Mouse (Mus musculus) embryonic stem cell, embryonic (primary cell): ENCODE results near the gene Prkg1.

Experiments used
- CTCF ChIA-PET, 4 experiments: fragments of 300-600 bp in 2 of 4; fragments of 350-600 bp in 2 of 4; sonication (Branson Sonifier 250); formaldehyde crosslinking; loops; one replicate each; lab custom pipeline; 2022; ENCODE audit warnings: inconsistent platforms in 2 of 4; lab: Charles Lee
- POLR2A ChIA-PET, 4 experiments: fragments of 300-600 bp in 2 of 4; fragments of 350-600 bp in 2 of 4; sonication (Branson Sonifier 250); formaldehyde crosslinking; loops; one replicate each; lab custom pipeline; 2022; ENCODE audit warnings: antibody characterized with exemption in 4 of 4, inconsistent platforms in 1 of 4; lab: Charles Lee

Gene Prkg1

DNA sequence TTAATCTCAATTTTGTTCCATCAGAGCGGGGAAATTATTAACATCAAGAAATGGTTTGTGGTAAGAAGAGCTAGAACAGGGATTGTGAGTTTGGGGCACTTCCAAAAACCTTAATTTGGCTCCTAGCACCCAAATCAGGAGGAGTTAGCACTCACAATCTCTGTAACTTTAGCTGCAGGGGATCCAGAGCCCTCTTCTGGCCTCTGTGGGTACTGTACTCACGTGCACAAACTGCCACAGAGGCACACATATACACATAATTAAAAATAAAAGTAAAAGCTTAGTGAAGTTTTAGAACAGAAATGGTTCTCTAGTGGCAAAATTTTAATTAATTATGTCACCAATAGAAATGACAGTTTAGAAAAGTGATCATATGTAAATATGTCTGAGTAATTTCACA, 614.9 kb downstream of the Prkg1 start:
- CTCF ChIA-PET: interaction anchor here in 3 of 4 experiments (0.6 kb wide), 5 partner anchors 159 to 1131 kb away, joined by 3 to 5 read pairs (median 3); no protein-coding TSS in a partner anchor
- POLR2A ChIA-PET: interaction anchor here in 1 of 4 experiments (0.9 kb wide), 1 partner anchor 67 kb away, joined by 3 read pairs; the partner anchor contains the start of gene Cstf2t

GRCm38 (mm10) chr19:31147457-31147856, 617.4 kb downstream of the Prkg1 start:
- ChIA-PET POLR2A (interaction anchor here in 1 of 4 experiments (1.2 kb wide), 1 partner anchor 65 kb away, joined by 4 read pairs; the partner anchor contains the start of gene Cstf2t), CTCF (no interaction called here)

DNA sequence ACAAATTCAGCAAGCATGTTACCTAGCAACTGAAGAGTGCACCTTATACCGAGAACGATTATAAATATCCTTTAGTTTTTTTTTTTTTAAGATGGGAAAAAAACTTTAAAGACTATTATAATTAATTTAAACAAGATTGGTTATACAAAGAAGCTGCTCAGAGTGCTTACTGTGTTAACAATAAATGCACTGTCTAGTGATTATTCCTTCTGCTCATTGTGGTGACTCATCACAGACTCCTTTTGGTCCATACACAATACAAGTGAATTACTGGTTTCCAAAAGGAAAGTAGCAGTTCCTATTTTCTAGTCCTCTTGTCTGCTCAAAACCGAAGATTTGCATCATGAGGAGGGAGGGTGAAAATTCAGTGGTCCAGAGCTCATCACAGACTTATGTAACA, 618.7 kb downstream of the Prkg1 start:
- CTCF ChIA-PET: no interaction called here
- POLR2A ChIA-PET: no interaction called here

DNA sequence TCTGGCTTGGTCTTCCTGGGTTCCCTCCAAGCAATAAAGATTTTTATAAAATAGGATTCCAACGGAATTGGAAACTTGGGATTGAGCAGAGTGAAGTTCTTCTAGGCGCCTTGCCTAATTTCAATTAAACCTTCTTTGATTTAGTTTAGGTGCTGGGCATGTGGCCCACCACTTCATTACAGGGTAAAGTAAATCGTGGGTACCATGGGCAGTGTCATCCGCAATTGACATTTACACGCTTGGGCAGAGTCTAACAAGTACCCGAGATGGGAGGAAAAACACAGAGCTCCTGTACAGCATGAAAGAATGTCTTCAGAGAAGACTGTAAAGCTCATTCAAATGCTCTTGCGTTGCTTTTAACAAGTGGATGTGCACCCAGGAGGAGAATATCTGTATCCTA, 622.9 kb downstream of the Prkg1 start:
- CTCF ChIA-PET: no interaction called here
- POLR2A ChIA-PET: no interaction called here

DNA sequence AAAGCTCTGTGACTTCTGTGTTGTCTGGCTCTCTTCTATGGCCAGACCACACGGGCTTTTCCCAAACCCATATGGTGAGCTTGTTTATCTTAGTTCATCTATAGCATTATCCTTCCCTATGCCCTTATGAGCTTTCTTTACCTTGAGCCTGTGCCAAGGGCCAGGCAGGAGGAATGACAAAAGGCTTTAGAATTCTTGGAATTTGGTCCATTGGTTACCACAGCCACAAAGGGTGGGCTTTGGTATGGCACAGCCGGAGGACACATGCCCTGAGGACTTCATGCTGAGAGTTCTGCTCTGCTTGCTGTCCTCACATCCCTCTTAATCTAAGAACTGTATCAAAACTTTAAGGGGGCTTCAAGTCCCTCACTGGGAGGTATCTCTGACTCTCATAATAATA, 628.5 kb downstream of the Prkg1 start:
- POLR2A ChIA-PET: interaction anchor here in 1 of 4 experiments (0.6 to 1.1 kb wide), 2 partner anchors 17 to 54 kb away, joined by 3 to 4 read pairs; partner anchors contain the start of gene Cstf2t

GRCm38 (mm10) chr19:31132614-31133013, 632.2 kb downstream of the Prkg1 start:
- POLR2A ChIA-PET: interaction anchor here in 1 of 4 experiments (1.6 kb wide), 1 partner anchor 19 kb away, joined by 3 read pairs; no protein-coding TSS in a partner anchor
- CTCF ChIA-PET: interaction anchor here in 1 of 4 experiments (0.7 kb wide), 1 partner anchor 58 kb away, joined by 3 read pairs; no protein-coding TSS in a partner anchor

More for the DNA sequence above, 628.5 kb downstream of the Prkg1 start:
- CTCF ChIA-PET: no interaction called here

DNA sequence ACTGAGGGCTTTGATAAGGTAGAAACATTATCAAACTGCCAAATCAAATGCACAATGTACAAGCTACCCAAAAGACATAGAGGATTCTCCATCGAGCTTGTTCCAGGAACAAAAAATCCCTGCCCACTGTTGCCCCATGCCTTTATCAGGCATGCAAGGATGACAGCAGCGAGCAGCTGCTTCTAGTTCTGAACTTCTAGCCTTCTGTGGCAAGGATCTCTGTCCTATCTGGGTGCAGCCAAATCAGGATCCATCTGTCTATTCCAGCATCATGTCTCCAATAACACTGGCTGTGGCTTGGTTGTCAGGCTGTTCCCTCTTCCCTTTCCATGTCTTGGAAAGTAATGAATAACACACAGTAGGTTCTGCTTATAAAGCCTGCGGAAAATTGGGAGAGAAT, 640.2 kb downstream of the Prkg1 start:
- ChIA-PET CTCF (no interaction called here), POLR2A (interaction anchor here in 1 of 4 experiments (1.2 kb wide), 1 partner anchor 42 kb away, joined by 5 read pairs; the partner anchor contains the start of gene Cstf2t)

GRCm38 (mm10) chr19:31114690-31115089, 650.1 kb downstream of the Prkg1 start:
- POLR2A ChIA-PET: interaction anchor here in 2 of 4 experiments (1.4 to 4.3 kb wide), 6 partner anchors 8 to 32 kb away, joined by 3 to 68 read pairs (median 8); partner anchors contain the start of gene Cstf2t (in 2 of the 2)
- CTCF ChIA-PET: no interaction called here

- ChIA-PET CTCF (interaction anchor here in 1 of 4 experiments (0.6 kb wide), 1 partner anchor 28 kb away, joined by 7 read pairs; no protein-coding TSS in a partner anchor), POLR2A (interaction anchor here in 3 of 4 experiments (0.6 to 14.2 kb wide), 14 partner anchors 8 to 1088 kb away, joined by 3 to 183 read pairs (median 5); partner anchors contain the start of gene Cstf2t (in 2 of the 3))
Observed at GRCm38 (mm10) chr19:31106835-31107554, 657.8 kb downstream of the Prkg1 start.

DNA sequence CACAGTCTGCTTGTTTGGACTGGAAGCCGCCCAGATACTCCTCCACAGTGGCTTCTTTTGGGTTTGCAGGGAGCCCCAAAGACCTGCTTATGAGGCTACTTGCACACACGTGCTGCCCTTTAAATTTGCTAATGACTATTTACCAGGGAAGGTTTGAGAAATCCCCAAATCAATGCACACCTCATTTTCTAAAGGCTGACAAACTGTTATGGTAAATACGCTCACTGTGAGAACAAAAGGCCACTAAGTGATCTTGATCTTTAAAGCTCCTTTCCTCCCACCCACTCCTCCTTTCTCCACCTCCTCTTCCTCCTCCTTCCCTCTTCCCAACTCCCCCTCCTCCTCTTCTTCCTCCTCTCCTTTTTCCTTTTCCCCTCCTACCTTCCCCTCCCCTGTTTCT, 658.8 kb downstream of the Prkg1 start:
- CTCF ChIA-PET: interaction anchor here in 1 of 4 experiments (0.6 kb wide), 1 partner anchor 60 kb away, joined by 3 read pairs; no protein-coding TSS in a partner anchor
- POLR2A ChIA-PET: interaction anchor here in 3 of 4 experiments (0.6 to 14.2 kb wide), 12 partner anchors 9 to 1281 kb away, joined by 3 to 183 read pairs (median 5); partner anchors contain the start of gene Cstf2t (in 3 of the 3)

DNA sequence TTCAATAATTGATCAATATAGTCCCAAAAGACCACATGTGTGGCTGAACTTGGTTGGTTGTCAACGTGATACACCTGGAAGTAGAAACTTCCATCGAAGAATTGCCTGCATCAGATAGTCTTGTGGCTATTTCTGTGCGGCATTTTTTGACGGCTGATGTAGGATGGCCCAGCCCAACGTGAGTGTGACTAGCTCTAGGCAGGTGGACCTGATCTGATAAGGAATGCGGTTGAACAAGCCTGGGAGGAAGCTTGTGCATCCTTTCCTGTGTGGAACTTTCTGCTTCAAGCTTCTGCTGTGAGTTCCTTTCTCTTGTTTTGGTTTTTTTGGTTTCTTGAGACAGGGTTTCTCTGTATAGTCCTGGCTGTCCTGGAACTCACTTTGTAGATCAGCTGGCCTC, 660.1 kb downstream of the Prkg1 start:
- ChIA-PET POLR2A (interaction anchor here in 3 of 4 experiments (1.0 to 14.2 kb wide), 10 partner anchors 8 to 31 kb away, joined by 3 to 183 read pairs (median 11); partner anchors contain the start of gene Cstf2t (in 3 of the 3)), CTCF (no interaction called here)

DNA sequence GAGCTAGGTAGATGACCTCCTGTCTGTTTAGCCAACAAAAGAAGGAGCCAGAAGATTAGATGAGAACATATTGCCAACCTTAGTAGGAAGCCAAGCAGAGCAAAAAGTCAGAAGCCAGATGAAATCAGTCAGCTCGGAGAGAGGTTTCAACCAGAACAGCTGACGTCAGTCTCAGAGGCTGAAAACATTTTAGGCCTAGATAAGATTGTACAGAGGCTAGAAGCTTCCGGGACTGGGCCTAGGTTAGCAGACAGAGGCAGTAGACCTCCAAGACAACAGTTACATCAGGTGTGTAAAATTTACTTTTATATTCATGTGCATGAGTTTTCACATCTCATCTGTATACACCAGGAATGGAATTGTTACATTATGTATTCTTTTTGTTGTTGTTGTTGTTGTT, 665.5 kb downstream of the Prkg1 start:
- ChIA-PET CTCF (no interaction called here), POLR2A (interaction anchor here in 2 of 4 experiments (0.7 to 14.2 kb wide), 8 partner anchors 8 to 24 kb away, joined by 3 to 183 read pairs (median 10); partner anchors contain the start of gene Cstf2t (in 2 of the 2))

DNA sequence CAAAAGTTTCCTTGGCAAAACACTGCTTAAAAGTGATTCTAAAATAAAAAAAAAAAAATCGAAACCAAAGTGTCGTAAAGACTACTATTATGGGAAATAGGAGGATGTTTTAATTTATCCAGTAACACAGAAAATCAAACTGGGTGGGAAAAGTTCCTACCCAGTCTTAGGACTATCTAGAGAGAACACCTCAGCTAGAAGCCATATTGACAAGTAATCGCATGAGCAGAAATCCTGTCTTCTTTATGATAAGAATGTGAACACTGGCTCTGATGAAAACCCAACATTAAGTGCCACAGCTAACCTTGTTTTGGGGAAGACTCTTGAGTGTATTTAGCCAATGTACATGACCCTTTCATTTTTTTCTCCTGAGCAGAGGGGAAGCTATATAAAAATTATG, 667.0 kb downstream of the Prkg1 start:
- POLR2A ChIA-PET: interaction anchor here in 2 of 4 experiments (1.0 to 14.2 kb wide), 5 partner anchors 14 to 18 kb away, joined by 4 to 183 read pairs (median 9); partner anchors contain the start of gene Cstf2t (in 2 of the 2)
- CTCF ChIA-PET: no interaction called here

DNA sequence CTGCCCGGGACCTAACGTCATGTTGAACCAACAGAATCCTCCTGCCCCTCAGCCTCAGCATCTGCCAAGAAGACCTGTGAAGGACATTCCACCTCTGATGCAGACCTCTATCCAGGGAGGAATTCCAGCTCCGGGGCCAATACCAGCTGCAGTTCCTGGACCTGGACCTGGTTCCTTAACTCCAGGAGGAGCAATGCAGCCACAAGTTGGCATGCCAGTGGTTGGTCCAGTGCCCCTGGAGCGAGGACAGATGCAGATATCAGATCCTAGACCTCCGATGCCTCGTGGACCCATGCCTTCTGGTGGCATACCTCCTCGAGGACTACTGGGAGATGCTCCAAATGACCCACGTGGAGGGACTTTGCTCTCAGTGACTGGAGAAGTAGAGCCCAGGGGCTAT, 681.1 kb downstream of the Prkg1 start:
- ChIA-PET CTCF (no interaction called here), POLR2A (interaction anchor here (0.5 to 12.6 kb wide), 17 partner anchors 10 to 43 kb away, joined by 3 to 183 read pairs (median 4); no protein-coding TSS in a partner anchor)

- CTCF ChIA-PET: interaction anchor here in 1 of 4 experiments (1.0 kb wide), 1 partner anchor 36 kb away, joined by 3 read pairs; no protein-coding TSS in a partner anchor
- POLR2A ChIA-PET: interaction anchor here (0.5 to 12.6 kb wide), 47 partner anchors 9 to 1424 kb away, joined by 3 to 183 read pairs (median 4); partner anchors contain the start of genes Gldc (in 1 of the 4) and Sgms1 (in 1 of the 4)
Observed at GRCm38 (mm10) chr19:31082662-31083429, 682.0 kb downstream of the Prkg1 start, which contains the start of gene Cstf2t. Cstf2t (plus strand) TSS chr19:31082837.

DNA sequence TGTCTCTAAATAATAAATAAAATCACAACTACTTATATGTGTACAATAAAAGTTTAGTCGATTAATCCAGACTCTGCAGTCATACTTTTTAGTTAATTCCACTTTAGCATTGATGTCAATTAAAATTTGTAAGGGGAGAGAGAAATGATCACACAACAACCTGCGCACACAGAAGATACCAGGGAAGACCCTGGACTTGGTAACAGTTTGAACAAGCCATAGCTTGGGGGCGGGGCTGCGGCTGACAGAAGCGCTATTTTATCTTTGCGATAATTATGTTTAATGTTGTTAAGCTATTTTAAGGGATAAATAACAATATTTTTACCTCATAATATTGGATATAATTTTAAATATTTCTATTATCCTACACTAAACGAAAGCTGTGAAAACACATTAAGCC, 682.6 kb downstream of the Prkg1 start:
- POLR2A ChIA-PET: interaction anchor here (0.5 to 12.6 kb wide), 42 partner anchors 8 to 1425 kb away, joined by 3 to 183 read pairs (median 4); partner anchors contain the start of genes Gldc (in 1 of the 4) and Sgms1 (in 1 of the 4)
- CTCF ChIA-PET: interaction anchor here in 1 of 4 experiments (1.0 kb wide), 1 partner anchor 36 kb away, joined by 3 read pairs; no protein-coding TSS in a partner anchor

DNA sequence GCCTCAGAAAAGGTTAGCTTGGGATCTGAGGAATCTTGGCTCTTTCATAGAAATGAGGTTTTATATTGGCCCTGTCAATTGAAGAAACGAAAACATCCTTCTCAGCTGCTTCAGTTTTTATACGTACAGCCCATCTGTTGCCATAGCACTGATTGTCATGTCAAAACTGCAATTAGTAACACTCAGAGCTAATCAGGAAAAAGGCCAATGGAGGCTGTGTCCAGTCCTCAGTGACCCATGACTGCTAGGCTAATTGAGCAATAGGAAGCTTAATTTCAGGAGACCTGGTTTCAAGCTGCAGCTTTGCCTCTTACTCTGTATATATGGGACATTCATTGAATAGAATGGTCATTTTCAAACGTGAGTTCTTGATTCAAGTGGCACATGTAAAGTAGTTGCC, 686.6 kb downstream of the Prkg1 start:
- POLR2A ChIA-PET: interaction anchor here in 2 of 4 experiments (1.4 to 12.6 kb wide), 2 partner anchors 23 to 41 kb away, joined by 3 to 183 read pairs; no protein-coding TSS in a partner anchor
- CTCF ChIA-PET: interaction anchor here in 1 of 4 experiments (0.5 kb wide), 1 partner anchor 29 kb away, joined by 7 read pairs; no protein-coding TSS in a partner anchor

DNA sequence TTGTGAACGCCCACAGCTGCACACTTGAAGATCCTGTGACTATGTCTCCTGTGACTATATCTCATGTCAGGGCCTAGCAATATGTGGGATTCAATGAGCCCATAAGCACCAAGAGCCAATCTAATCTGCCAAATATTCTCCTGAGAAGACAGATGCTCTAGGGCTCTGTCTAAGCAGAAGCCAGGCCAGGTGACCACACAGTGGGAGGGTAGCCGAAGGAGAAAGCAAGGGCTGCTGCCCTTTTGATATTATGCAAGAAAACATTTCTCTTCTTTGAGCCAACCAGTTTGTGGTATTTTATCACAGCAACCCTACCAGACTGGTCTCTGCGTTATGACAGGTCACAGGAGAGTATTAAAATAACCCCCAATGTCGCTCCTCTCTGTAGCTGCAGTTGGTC, 688.7 kb downstream of the Prkg1 start:
- POLR2A ChIA-PET: interaction anchor here in 1 of 4 experiments (1.1 kb wide), 1 partner anchor 11 kb away, joined by 4 read pairs; no protein-coding TSS in a partner anchor
- CTCF ChIA-PET: no interaction called here
